Mouse (Mus musculus) limb, embryonic 12.5 days (tissue): ENCODE data around the gene Rps9. TPM values are rescaled to one million over a fixed set of nuclear protein-coding genes. Genes with fewer than 3 reads are reported as not detected.

Source experiments
- ATAC-seq: fragments of 200-750 bp; cut with Nextera tagmentation; 2 replicates; pipeline ENCODE4 v1.8.0; 2017; ENCODE audit warnings: low read depth, moderate TSS enrichment; ENCODE audit not compliant: insufficient number of reproducible peaks, insufficient read depth, low FRiP score, low TSS enrichment
- H3K27ac ChIP-seq: fragments of 300-500 bp; sonication (generic); 2 replicates; pipeline ENCODE4 v1.5.1; 2016; ENCODE audit warnings: mild to moderate bottlenecking, moderate library complexity
- H3K27me3 ChIP-seq: fragments of 300-500 bp; sonication (generic); 2 replicates; pipeline ENCODE4 v1.6.1; 2016; ENCODE audit warnings: mild to moderate bottlenecking, moderate library complexity
- H3K36me3 ChIP-seq: fragments of 300-500 bp; sonication (generic); 2 replicates; pipeline ENCODE4 v1.6.1; 2016; ENCODE audit warnings: mild to moderate bottlenecking, moderate library complexity
- H3K4me1 ChIP-seq: fragments of 300-500 bp; sonication (generic); replicated peaks from 2 replicates; pipeline ENCODE4 v1.6.1; 2016
- H3K4me2 ChIP-seq: fragments of 300-500 bp; sonication (generic); 2 replicates; pipeline ENCODE4 v1.6.1; 2016; ENCODE audit warnings: mild to moderate bottlenecking, moderate library complexity
- H3K4me3 ChIP-seq: fragments of 300-500 bp; sonication (generic); replicated peaks from 2 replicates; pipeline ENCODE4 v1.5.1; 2016; ENCODE audit warnings: mild to moderate bottlenecking
- H3K9ac ChIP-seq: fragments of 300-500 bp; sonication (generic); replicated peaks from 2 replicates; pipeline ENCODE4 v1.6.1; 2016; ENCODE audit warnings: mild to moderate bottlenecking, moderate library complexity
- H3K9me3 ChIP-seq: fragments of 300-500 bp; sonication (generic); 2 replicates; pipeline ENCODE4 v1.6.1; 2016; ENCODE audit warnings: mild to moderate bottlenecking, moderate library complexity
- WGBS: fragments of 180-500 bp; shearing (Covaris S2); methylation state at CpG from one replicate; pipeline ENCODE4 v1.1.7; 2016; 5-methylcytosine and 5-hydroxymethylcytosine counted together
- polyA plus RNA-seq: library from polyadenylated mRNA; unstranded; fragments of >200 nt; fragmentation: Nextera tagmentation; extraction: Ambion mirVana; gene quantifications from 2 replicates; pipeline ENCODE4 v1.2.1, GENCODE M21; 2016

Rps9 gene
- polyA plus RNA-seq: 1,389 and 1,455 TPM in 2 replicates

DNA sequence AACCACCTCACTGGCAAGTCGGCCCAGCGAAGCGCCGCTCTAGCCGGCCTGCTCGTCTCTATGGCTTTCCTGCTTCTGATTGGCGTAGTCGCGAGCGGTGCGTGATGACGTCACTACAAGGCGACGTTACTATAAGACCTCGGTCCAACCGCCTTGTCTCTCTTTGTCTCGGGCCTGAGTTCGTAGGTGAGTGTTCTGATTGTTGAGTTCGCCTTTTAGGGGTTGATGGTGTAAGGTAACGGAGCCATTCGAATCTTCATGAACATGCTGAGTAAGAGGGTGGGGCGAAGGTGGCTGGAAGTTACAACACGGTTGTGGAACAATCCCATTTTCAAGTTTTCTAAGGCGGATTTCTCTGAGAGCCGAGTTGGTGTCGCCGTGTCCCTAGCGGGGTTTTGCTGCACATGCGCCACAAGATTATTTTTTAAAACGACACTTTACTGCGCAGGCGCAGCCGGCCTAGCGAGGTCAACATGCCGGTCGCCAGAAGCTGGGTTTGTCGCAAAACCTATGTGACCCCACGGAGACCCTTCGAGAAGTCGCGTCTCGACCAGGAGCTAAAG lies at the start of gene Rps9:
Gene Rps9, plus strand, starts transcription at position 115 of the 563 bp plus-strand sequence.
- Histone ChIP-seq H3K27ac (peak within 1 kb of the TSS; percentile 93), H3K4me3 (peak within 1 kb of the TSS; percentile 81), H3K9ac (peak within 1 kb of the TSS; percentile 94), H3K9me3 (no peaks in the 10 kb centered on the region), H3K4me1 (peaks cover 13% of the 10 kb centered on the region), H3K36me3 (peaks cover 68% of the 10 kb centered on the region), H3K4me2 (peak within 1 kb of the TSS; percentile 94), H3K27me3 (no peaks in the 10 kb centered on the region)
- WGBS: under 1% methylated on average over 42 of the region's 42 CpGs
- peak; percentile 91 for ATAC-seq

DNA sequence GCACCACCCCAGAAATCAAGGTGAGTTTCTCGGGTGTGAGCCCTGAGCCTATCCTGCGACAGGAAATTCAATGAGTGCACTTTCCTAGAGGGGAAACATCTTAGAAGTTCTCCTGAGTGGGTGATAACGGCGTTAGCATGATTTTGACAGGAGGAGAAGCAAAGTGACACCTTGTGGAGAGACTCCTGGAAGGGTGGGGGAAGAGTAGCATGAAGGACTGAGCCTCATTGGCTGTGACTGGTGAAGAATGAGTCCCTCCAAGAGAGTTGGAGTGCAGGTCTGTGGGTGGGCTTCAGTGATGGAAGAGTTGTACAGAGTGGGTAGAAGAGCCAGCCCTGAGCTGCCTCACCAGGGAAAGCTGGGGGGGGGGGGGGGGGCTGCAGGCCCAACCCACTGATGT lies 46.8 kb upstream of the Rps9 start:
- Histone ChIP-seq H3K9me3 (no peaks in the 10 kb centered on the region), H3K4me1 (no peaks in the 10 kb centered on the region), H3K27me3 (no peaks in the 10 kb centered on the region), H3K27ac (no peak overlapping the region), H3K9ac (no peak overlapping the region), H3K4me2 (no peak overlapping the region), H3K4me3 (no peak overlapping the region), H3K36me3 (peaks cover 98% of the 10 kb centered on the region)
- no peak for ATAC-seq
- WGBS: 89% methylated on average over 4 of the region's 4 CpGs

- H3K4me1 ChIP-seq: peaks cover 2% of the 10 kb centered on the region; the same call in 1 of the 2 replicates
- H3K4me3 ChIP-seq: no peak overlapping the region
- ATAC-seq: no peak
- no peak overlapping the region for H3K27ac ChIP-seq
- no peaks in the 10 kb centered on the region for H3K27me3 ChIP-seq
- no peak overlapping the region for H3K4me2 ChIP-seq
- H3K9ac ChIP-seq: no peak overlapping the region
- H3K36me3 ChIP-seq: peaks cover 97% of the 10 kb centered on the region
- no peaks in the 10 kb centered on the region for H3K9me3 ChIP-seq
- 94% methylated on average over 14 of the region's 14 CpGs for WGBS
Observed at GRCm38 (mm10) chr7:3658578-3658977, 45.2 kb upstream of the Rps9 start.

DNA sequence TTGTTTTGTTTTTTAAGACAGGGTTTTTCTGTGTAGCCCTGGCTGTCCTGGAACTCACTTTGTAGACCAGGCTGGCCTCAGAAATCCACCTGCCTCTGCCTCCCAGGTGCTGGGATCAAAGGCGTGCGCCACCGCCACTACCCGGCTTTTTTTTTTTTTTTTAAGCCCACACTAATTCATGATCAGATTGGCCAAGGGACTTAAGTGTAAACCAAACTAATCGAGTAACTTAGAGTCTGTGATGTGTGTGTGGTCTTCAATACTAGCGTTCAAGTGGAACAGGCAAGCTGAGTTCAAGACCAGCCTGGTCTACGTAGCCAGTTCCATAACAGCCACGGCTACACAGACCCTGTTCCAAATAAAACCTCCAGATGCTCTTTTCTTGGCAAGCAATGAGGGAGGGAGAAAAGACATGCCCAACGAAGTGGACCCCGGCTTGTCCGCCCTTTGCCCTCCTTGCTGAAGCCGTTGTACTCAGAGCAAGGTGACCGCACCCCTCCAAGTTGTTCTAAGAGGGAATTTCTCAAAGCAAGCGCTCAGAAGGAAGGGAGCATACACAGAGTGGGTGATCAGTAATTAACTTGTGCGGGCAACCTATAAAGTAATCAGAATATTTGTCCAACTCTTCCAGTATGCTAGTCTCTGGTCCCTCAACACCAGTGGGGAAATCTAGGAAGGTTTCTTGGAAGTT lies 39.1 kb upstream of the Rps9 start:
- Histone ChIP-seq H3K4me1 (peaks cover 17% of the 10 kb centered on the region; the same call in 1 of the 2 replicates), H3K27me3 (no peaks in the 10 kb centered on the region), H3K9ac (peak overlapping the region; percentile 66), H3K27ac (peak overlapping the region; percentile 69), H3K4me2 (peak overlapping the region; percentile 73), H3K4me3 (peak overlapping the region; percentile 63), H3K36me3 (peaks cover 37% of the 10 kb centered on the region), H3K9me3 (no peaks in the 10 kb centered on the region)
- 32% methylated on average over 15 of the region's 15 CpGs for WGBS
- no peak for ATAC-seq

GRCm38 (mm10) chr7:3665215-3666114 lies 38.3 kb upstream of the Rps9 start, which contains the start of gene Leng1:
Leng1 (minus strand) TSS chr7:3665840.
- H3K9me3 ChIP-seq: no peaks in the 10 kb centered on the region
- H3K4me2 ChIP-seq: peak within 1 kb of the TSS; percentile 73
- ATAC-seq: peak; percentile 98
- H3K36me3 ChIP-seq: peaks cover 29% of the 10 kb centered on the region
- H3K4me3 ChIP-seq: peak within 1 kb of the TSS; percentile 63
- peaks cover 17% of the 10 kb centered on the region; the same call in 1 of the 2 replicates for H3K4me1 ChIP-seq
- WGBS: 4% methylated on average over 45 of the region's 45 CpGs
- peak within 1 kb of the TSS; percentile 69 for H3K27ac ChIP-seq
- peak within 1 kb of the TSS; percentile 66 for H3K9ac ChIP-seq
- H3K27me3 ChIP-seq: no peaks in the 10 kb centered on the region

DNA sequence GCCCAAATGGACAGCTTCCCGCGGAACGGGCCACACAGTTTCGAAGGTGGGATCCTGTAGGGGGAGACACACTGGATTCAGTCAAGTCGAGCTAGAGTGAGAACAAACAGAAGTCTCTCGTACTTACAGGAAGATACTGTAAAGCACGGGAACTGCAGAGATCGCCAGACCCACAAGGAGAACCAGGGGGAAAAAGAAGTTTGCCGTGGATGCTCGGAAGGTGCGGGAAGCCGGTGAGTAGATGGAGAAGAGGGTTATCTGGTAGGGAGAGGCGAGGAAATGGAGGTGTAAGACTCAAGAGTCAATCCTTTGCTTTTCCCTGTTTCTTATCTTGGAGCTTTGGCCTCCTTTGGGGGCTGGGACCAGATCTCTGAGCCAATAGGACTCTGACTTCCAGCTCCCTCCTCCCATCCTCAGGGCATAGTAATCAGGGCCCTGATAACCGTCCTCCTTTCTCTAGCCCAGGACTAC lies 36.8 kb upstream of the Rps9 start:
- Histone ChIP-seq H3K27ac (no peak overlapping the region), H3K4me3 (no peak overlapping the region), H3K4me2 (peak overlapping the region; percentile 19; the same call in 1 of the 2 replicates), H3K9ac (no peak overlapping the region), H3K4me1 (peaks cover 17% of the 10 kb centered on the region; the same call in 1 of the 2 replicates), H3K36me3 (peaks cover 16% of the 10 kb centered on the region), H3K27me3 (no peaks in the 10 kb centered on the region), H3K9me3 (no peaks in the 10 kb centered on the region)
- 18% methylated on average over 14 of the region's 14 CpGs for WGBS
- ATAC-seq: no peak

GRCm38 (mm10) chr7:3674507-3675227 lies 29.1 kb upstream of the Rps9 start:
- no peaks in the 10 kb centered on the region for H3K4me1 ChIP-seq
- H3K9ac ChIP-seq: no peak overlapping the region
- H3K27me3 ChIP-seq: no peaks in the 10 kb centered on the region
- H3K4me2 ChIP-seq: no peak overlapping the region
- H3K9me3 ChIP-seq: no peaks in the 10 kb centered on the region
- WGBS: 67% methylated on average over 10 of the region's 10 CpGs
- H3K27ac ChIP-seq: no peak overlapping the region
- H3K36me3 ChIP-seq: peaks cover 13% of the 10 kb centered on the region
- peak; percentile 79 for ATAC-seq
- no peak overlapping the region for H3K4me3 ChIP-seq

- H3K4me3 ChIP-seq: no peak overlapping the region
Observed at GRCm38 (mm10) chr7:3675228-3675548, 28.6 kb upstream of the Rps9 start.

DNA sequence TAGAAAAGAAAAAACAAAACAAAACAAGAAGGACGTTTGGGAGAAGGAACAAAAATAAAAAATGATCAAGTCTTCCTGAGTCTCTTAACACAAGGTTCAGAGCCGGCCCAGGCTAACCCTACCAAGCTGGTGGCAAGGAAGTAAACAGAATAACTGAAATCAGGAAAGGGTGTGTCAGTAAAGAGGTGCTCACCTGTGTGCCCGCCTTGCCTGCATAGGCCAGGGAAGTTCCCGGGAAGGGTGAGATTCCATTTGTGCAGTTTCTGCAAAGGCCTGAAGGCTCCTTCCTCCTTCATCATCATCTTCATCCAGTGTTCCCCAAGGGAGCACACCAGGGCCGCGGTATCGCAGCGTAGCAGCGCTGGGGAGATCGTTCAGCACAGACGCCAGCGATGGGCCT lies 27.4 kb upstream of the Rps9 start:
- Histone ChIP-seq H3K27me3 (no peaks in the 10 kb centered on the region), H3K9ac (no peak overlapping the region), H3K4me1 (no peaks in the 10 kb centered on the region), H3K4me2 (no peak overlapping the region), H3K36me3 (peaks cover 25% of the 10 kb centered on the region), H3K9me3 (no peaks in the 10 kb centered on the region), H3K4me3 (no peak overlapping the region; the same call in 1 of the 2 replicates), H3K27ac (no peak overlapping the region)
- 88% methylated on average over 12 of the region's 12 CpGs for WGBS
- ATAC-seq: no peak

More at GRCm38 (mm10) chr7:3675228-3675548, 28.6 kb upstream of the Rps9 start:
- Histone ChIP-seq H3K4me1 (no peaks in the 10 kb centered on the region), H3K27ac (no peak overlapping the region), H3K9me3 (no peaks in the 10 kb centered on the region), H3K36me3 (peaks cover 16% of the 10 kb centered on the region), H3K27me3 (no peaks in the 10 kb centered on the region), H3K4me2 (no peak overlapping the region), H3K9ac (no peak overlapping the region)
- 82% methylated on average over 3 of the region's 3 CpGs for WGBS
- no peak for ATAC-seq

GRCm38 (mm10) chr7:3677342-3677741 lies 26.5 kb upstream of the Rps9 start, which contains the start of gene Tmc4:
Tmc4 (minus strand) TSS chr7:3677553.
- Histone ChIP-seq H3K36me3 (peaks cover 31% of the 10 kb centered on the region), H3K9ac (no peak within 1 kb of the TSS), H3K4me2 (no peak within 1 kb of the TSS), H3K4me3 (no peak within 1 kb of the TSS; the same call in 1 of the 2 replicates), H3K27ac (no peak within 1 kb of the TSS), H3K4me1 (no peaks in the 10 kb centered on the region), H3K27me3 (no peaks in the 10 kb centered on the region), H3K9me3 (no peaks in the 10 kb centered on the region)
- ATAC-seq: no peak
- WGBS: 36% methylated on average over 9 of the region's 9 CpGs
